1 mouse cellular context compared by ENCODE assay signal in genomic region chr11:106160841-106161721, GRCm38 (mm10).
A peak's percentile ranks its signal among the peaks of the same experiment; 100 is the strongest.
TF ChIP-seq lines count a peak whose summit lies in the region.

TSS of gene Gm10840 (plus strand) at chr11:106160850.
TSS of gene Limd2 (minus strand) at chr11:106160860.

TF ChIP-seq in CH12.LX, 34 proteins besides CTCF, POLR2A, EP300 and RAD21 (continued from another document):
- TF ChIP-seq TBP (conservative IDR thresholded peaks at IDR 0.05; ENCODE audit: low read depth, low read length) (no peak), USF2 (conservative IDR thresholded peaks at IDR 0.05; ENCODE audit: low read depth, low read length) (no peak), MAFK (IDR thresholded peaks at IDR 0.05; ENCODE audit: insufficient replicate concordance, low read length) (no peak), USF1 (IDR thresholded peaks at IDR 0.05; ENCODE audit: low read depth, low read length) (no peak), ZNF384 (IDR thresholded peaks at IDR 0.05; ENCODE audit: low read depth, low read length) (no peak), JUND (conservative IDR thresholded peaks at IDR 0.05; ENCODE audit: low read depth, low read length) (no peak), JUN (IDR thresholded peaks at IDR 0.05; ENCODE audit: insufficient read depth, low read depth, low read length) (no peak), ZKSCAN1 (IDR thresholded peaks at IDR 0.05; ENCODE audit: borderline replicate concordance, low read depth, low read length) (no peak), NELFE (IDR thresholded peaks at IDR 0.05; ENCODE audit: low read depth, low read length) (no peak), POLR2AphosphoS2 (IDR thresholded peaks at IDR 0.05; ENCODE audit: low read depth, low read length) (peak; percentile 38; the same call in 1 of the 2 replicates), E2F4 (IDR thresholded peaks at IDR 0.05; ENCODE audit: insufficient replicate concordance, low read depth, low read length) (no peak), SIN3A (IDR thresholded peaks at IDR 0.05; ENCODE audit: low read length) (no peak), ZMIZ1 (IDR thresholded peaks at IDR 0.05; ENCODE audit: low read depth, low read length) (no peak), CHD2 (IDR thresholded peaks at IDR 0.05; ENCODE audit: low read length) (peak; percentile 19; the same call in 1 of the 2 replicates), GABPA (IDR thresholded peaks at IDR 0.05; ENCODE audit: insufficient replicate concordance, low read depth, low read length) (no peak)
